Mouse (Mus musculus) cortical plate, adult 2 months (tissue): ENCODE results near the gene Zfp617.

Experiments
- CTCF ChIP-seq: fragments of 200-500 bp; IDR thresholded peaks from 2 replicates; pipeline ENCODE4 v1.5.1; 2011; ENCODE audit warnings: mild to moderate bottlenecking, control low read depth, low read length; ENCODE audit not compliant: insufficient read depth; ENCODE audit errors: extremely low read depth
- POLR2A ChIP-seq: fragments of 200-500 bp; IDR thresholded peaks from 2 replicates; pipeline ENCODE4 v1.6.1; 2011; ENCODE audit warnings: mild to moderate bottlenecking, low read length, control low read depth; ENCODE audit not compliant: insufficient read depth; ENCODE audit errors: extremely low read depth

DNA sequence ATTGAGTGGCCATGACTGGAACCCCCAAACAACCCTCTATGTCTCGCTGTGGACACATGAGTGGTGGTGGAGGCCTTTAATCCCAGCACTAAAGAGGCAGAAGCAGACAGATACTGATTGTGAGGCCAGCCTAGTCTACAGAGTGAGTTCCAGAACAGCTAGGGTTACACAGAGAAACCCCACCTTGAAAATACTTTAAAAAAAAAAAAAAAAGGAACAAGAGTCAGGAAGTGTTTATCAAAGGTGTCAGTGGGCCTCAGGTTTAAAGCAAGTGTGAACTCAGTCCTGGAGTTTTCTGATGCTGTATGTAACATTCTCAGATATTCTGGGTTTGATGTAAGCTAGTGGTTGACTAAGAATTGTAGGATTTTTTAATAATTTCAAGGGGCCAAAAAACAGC is 44.1 kb downstream of the Zfp617 start:
- TF ChIP-seq CTCF: no peak
- no peak for TF ChIP-seq POLR2A
